In the genomic region with DNA sequence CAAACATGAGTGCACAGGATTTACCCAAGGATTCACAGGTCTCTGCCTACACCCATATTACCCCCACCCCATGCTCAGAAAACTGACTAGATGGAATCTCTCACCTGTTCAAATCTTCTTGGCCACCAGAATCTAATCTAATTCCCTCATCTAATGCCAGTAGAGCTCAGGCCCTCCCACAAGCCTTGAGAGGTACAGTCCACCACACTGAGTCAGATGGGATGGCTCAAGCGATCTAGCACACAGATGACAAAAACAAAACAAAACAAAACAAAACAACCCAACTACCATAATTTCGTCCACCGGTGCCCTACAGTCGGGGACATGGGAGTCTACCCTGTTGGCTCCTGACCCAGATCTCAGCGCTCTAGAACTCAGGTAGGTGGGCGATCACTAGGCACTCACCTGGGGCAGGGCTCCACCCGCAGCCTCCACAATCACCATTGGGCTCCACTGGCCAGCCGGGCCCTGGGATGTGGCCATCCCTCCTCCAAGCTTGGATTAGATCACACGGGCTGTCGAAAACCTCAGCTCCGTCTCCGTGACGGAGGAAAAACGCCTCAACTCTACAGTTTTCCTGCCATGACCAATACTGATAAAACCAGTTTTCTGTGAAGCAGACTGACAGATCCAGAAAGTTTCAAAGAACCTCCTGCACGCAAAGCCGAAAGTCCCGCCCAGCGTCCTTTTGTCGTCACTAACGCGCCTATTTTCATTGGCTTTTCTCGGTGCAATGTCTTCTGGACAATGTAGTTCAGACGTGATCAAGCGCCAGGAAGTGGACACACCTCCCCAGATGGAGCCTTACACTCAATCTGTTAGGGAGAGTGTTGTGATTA, we compare ENCODE assay signal across 7 mouse cellular contexts. TPM values are rescaled to one million over a fixed set of nuclear protein-coding genes. Genes with fewer than 3 reads are reported as not detected.
DNase-seq lines count a peak whose midpoint lies in the region; ATAC-seq lines count a peak whose summit lies in the region.
"Not testable (repeated sequence)": the region's sequence is repeated elsewhere in the genome, so short reads cannot be mapped to it uniquely, and the experiment has no call there.

A gene (minus strand): TSS at position 686 of the 839 bp plus-strand sequence.

- not testable (repeated sequence) for H3K36me3 ChIP-seq in embryonic facial prominence, embryonic 12.5 days; heart, embryonic 12.5 days
- H3K36me3 ChIP-seq in limb, embryonic 10.5 days, result peaks cover 21% of the 10 kb centered on the region
- peaks cover 21% of the 10 kb centered on the region for H3K36me3 ChIP-seq in midbrain, embryonic 10.5 days

- not testable (repeated sequence) for H3K9me3 ChIP-seq in embryonic facial prominence, embryonic 12.5 days; heart, embryonic 12.5 days (replicated peaks); limb, embryonic 10.5 days (replicated peaks); midbrain, embryonic 10.5 days (replicated peaks)

- H3K4me3 ChIP-seq in embryonic facial prominence, embryonic 12.5 days, result peak within 1 kb of the TSS; percentile 51
- peak within 1 kb of the TSS; percentile 61 for H3K4me3 ChIP-seq in heart, embryonic 12.5 days
- H3K4me3 ChIP-seq in limb, embryonic 10.5 days, result peak within 1 kb of the TSS; percentile 50
- peak within 1 kb of the TSS; percentile 58 for H3K4me3 ChIP-seq in midbrain, embryonic 10.5 days

- DNase-seq in adrenal gland, postnatal 14 days, result peak; percentile 42
- DNase-seq in kidney, adult 8-10 months, result peak; percentile 47 to 57
- DNase-seq in limb, embryonic 10.5 days (ENCODE audit: low spot score), result not testable (repeated sequence)
- peak; percentile 26 for DNase-seq in midbrain, embryonic 10.5 days (ENCODE audit: low spot score)
- peak; percentile 25 to 50 for DNase-seq in right cerebral cortex, postnatal 36 days (ENCODE audit: low spot score in 2 of 2)

- peak within 1 kb of the TSS; percentile 66 for H3K4me2 ChIP-seq in embryonic facial prominence, embryonic 12.5 days (replicated peaks)
- peak within 1 kb of the TSS; percentile 78 for H3K4me2 ChIP-seq in heart, embryonic 12.5 days

- WGBS in embryonic facial prominence, embryonic 12.5 days, result 1% methylated on average over 24 of the region's 24 CpGs
- 2% methylated on average over 24 of the region's 24 CpGs for WGBS in heart, embryonic 12.5 days
- 2% methylated on average over 24 of the region's 24 CpGs for WGBS in limb, embryonic 10.5 days
- under 1% methylated on average over 24 of the region's 24 CpGs for WGBS in midbrain, embryonic 10.5 days

- peak within 1 kb of the TSS; percentile 50 for H3K9ac ChIP-seq in embryonic facial prominence, embryonic 12.5 days
- H3K9ac ChIP-seq in heart, embryonic 12.5 days, result peak within 1 kb of the TSS; percentile 69

- ATAC-seq in embryonic facial prominence, embryonic 12.5 days (ENCODE audit: insufficient number of reproducible peaks, insufficient read depth, low FRiP score, low TSS enrichment); heart, embryonic 12.5 days (ENCODE audit: insufficient number of reproducible peaks, low FRiP score): not testable (repeated sequence)

- H3K27ac ChIP-seq in embryonic facial prominence, embryonic 12.5 days; heart, embryonic 12.5 days (ENCODE audit: poor library complexity, severe bottlenecking); limb, embryonic 10.5 days: not testable (repeated sequence)
- 0 out of 2 replicates have a peak within 1 kb of the TSS, but pooled peaks have one; percentile 52 for H3K27ac ChIP-seq in midbrain, embryonic 10.5 days (replicated peaks)

- not testable (repeated sequence) for H3K27me3 ChIP-seq in embryonic facial prominence, embryonic 12.5 days; heart, embryonic 12.5 days (replicated peaks); limb, embryonic 10.5 days (ENCODE audit: low read depth, poor library complexity, severe bottlenecking); midbrain, embryonic 10.5 days (ENCODE audit: low read depth, poor library complexity, severe bottlenecking)

- not testable (repeated sequence) for H3K4me1 ChIP-seq in embryonic facial prominence, embryonic 12.5 days; heart, embryonic 12.5 days (replicated peaks); limb, embryonic 10.5 days; midbrain, embryonic 10.5 days

RNA-seq across cellular contexts. Expression of the gene that starts here (rescaled TPM):
- 3.2 TPM in 2 replicates for total RNA-seq in adrenal gland, postnatal 14 days (2021)
- polyA plus RNA-seq in embryonic facial prominence, embryonic 12.5 days (2016; fragmentation: Nextera tagmentation; extraction: Ambion mirVana), result 9.6 and 10.2 TPM in 2 replicates
- 4.9 and 5.1 TPM in 2 replicates for polyA plus RNA-seq in heart, embryonic 12.5 days (2016; fragmentation: Nextera tagmentation; extraction: Ambion mirVana)
- 10.0 and 10.4 TPM in 2 replicates for polyA plus RNA-seq in limb, embryonic 10.5 days (2016; fragmentation: Nextera tagmentation; extraction: Ambion mirVana)
- polyA plus RNA-seq in midbrain, embryonic 10.5 days (2016; fragmentation: Nextera tagmentation; extraction: Ambion mirVana), result 8.4 and 11.1 TPM in 2 replicates
